Mouse (Mus musculus) adrenal gland, adult 8-10 months (tissue): ENCODE measurements at regions not wholly inside any gene's neighbourhood (a gene's known extent, or its start where the extent isn't known, plus 50 kb on each side); places are given as distances from the start of the nearest gene placed in this dataset.
A peak's percentile ranks its signal among the peaks of the same experiment; 100 is the strongest.

Experiments
- DNase-seq: peaks from one replicate; pipeline ENCODE4 v3.0.0; 2022

DNA sequence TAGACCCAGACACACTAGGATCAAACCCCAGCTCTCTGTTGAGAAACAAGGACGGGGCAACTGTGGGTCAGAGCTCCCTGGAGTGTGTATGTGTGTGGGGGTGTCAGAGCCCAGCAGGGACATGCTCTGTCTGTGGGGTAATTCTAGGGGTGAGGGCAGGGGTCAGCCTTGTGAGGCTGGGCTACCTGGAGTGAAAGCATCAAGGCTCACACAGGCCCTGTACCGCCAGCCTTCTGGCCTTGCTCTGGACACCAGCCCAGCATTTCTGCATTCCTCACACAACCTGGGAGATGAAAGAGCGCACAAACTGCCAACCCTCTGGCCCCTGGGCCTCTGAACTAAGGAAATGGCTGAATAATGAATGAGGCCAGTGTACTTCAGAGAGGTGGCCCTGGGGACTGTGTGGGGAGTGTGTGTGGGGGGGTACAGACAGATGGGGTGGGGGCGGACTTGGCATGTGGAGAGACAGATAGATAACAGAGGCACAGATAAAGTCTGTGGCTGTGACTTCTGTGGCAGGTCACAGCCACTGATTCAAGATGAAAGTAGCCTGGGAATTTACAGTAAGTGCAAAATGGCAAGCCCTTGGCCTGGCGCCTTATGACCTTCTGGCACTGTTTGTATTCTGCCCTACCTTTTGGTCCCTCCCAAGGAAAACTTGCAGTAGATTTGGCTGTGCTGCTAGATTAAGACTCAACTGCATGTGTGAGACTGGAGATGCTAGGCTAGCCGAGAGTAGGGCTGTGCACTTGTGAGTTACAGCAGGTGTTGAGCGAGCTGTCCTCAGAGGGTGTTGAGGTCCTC is 135.2 kb upstream of the 4931429L15Rik start:
- DNase-seq = peak; percentile 9

DNA sequence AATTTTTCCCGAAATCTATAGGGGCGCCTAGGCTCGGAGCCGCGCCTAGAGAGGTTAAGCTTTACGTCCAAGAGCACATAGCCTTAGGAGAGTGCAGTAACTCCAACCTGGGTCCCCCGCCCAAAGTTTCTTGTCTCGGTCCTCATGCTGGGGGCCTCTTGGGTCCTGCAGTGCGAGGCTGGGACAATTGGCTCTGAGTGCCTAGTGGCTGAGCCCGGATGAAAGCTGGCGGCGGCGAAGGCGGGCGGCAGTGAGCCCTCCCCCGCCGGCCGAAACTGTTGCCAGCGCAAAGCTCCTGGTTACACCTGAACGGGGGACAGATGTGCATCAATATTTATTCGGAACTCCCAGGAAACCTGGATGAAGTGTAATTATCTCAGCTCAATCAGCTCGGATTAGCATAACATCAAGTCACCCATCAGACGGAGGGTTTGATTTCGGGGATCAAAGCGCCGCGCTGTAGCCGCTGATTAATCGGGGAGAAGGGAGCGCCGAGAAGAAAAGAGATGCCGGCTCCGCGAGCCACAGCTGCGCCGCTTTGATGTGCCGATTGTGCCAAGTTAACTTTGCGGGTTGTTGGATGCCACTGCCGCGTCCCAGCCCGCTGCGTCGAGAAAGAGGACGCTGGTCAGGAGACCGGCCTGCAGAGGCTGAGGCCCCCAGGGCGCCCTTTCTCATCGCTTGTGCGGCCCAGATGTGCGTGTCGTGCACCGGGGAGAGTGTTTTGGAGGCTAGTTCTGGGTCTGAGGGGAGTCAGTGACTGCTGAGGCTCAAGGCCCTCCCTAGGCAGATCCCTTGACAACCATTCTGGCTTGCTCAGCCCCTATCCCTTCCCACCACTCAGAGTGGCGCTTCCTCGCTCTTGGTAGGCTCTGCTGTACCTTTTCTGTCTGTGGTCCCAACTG is 123.7 kb upstream of the 4931429L15Rik start:
- DNase-seq = no peak

DNA sequence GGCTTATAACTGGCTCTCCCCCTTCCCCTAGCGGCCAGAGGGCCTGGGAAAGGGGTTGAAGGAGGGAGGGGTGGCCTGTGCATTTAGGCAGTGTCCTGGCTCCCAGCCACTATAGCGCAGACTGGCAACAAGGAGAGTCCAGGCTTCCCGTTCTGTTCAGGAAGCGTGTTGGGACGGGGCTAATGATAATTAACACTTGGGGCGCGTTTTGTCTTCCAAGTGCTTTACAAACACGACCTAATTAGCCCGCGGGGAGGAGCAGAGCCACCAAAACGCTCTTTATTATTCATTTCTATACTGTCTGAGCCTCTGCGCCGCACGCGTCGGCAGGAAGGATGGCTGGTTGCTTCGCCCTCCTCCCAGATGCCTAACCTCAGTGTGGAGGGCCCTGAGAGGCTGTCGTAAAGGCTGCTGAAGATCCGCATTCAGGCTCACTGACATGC is 123.0 kb upstream of the 4931429L15Rik start:
- DNase-seq = no peak

DNA sequence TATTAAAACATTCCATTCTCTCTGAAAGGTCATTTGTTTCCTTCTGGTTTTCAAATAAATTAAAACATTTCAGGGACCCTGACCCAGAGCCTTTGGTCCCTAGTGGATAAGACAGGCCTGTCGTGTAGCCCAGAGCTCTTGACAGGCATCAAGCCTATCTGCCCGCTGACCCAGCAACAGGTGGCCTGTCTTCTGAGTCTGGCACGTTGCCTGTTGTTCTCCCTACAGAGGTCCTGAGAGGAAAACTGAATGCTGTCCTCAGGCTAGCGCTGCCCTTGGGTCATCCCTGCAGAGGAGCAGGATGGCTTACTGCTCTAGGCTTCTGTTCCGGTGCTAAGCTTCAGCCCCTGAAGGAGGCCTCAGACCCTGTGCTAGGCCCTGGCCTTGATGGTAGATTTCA is 120.4 kb upstream of the 4931429L15Rik start:
- DNase-seq = no peak

DNA sequence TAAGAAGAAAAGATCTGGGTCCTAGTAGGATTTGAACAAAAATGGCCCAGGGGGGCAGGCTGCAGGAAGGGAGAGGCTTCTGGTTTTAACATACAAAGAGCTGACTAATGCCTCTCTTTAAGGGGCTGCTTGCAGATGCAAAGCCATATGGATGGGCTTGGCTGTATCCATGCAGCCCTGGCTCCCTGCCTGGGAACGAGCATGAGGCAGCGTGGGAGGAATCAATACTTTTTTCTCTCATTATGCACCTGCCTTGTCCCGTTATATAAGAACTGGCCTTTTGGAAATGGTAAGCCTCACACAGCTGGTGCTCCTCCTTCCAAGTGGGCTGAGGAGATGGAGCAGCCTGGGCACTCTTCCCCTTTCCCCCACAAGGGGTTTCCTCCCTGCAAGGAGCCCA is 114.9 kb upstream of the 4931429L15Rik start:
- no peak for DNase-seq

DNA sequence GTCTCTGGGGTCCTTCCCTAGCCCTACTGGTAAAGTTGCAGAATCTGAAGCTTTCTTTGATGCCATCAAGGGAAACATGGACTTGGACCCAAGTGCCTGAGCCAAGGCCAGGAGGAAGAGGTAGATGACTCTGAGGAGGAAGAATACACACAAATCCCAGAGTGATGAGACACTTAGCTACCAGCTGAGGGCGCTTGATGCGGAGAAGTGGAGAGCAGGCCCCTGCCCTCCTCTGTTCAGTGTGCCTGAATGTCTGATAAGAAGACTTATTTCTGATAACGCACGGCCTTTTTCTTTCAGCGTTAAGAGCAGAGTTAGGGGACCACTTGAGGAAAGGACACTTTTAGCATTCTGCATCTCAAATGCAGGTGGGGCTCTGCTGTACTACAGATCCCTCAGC is 113.9 kb upstream of the 4931429L15Rik start:
- DNase-seq = no peak

DNA sequence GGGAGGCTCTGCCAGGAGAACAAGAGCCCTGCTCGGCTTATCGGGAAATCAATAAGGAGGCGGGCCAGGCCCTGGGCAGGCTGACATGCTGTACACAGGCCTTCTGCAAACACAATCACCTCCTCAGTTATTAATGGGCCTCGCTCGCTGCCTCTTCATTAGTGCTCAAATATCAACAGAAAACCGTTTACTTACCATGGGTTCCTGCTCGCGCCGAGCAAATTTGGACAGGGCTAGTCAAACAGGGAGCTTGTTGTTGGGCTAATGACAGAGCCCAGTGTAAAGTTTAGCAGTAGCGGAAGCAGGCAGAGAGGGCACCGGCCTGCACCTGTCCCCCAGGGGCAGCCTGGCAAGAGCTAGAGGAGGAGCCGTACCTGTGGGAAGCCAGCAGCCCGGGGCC is 111.3 kb upstream of the 4931429L15Rik start:
- DNase-seq = no peak

DNA sequence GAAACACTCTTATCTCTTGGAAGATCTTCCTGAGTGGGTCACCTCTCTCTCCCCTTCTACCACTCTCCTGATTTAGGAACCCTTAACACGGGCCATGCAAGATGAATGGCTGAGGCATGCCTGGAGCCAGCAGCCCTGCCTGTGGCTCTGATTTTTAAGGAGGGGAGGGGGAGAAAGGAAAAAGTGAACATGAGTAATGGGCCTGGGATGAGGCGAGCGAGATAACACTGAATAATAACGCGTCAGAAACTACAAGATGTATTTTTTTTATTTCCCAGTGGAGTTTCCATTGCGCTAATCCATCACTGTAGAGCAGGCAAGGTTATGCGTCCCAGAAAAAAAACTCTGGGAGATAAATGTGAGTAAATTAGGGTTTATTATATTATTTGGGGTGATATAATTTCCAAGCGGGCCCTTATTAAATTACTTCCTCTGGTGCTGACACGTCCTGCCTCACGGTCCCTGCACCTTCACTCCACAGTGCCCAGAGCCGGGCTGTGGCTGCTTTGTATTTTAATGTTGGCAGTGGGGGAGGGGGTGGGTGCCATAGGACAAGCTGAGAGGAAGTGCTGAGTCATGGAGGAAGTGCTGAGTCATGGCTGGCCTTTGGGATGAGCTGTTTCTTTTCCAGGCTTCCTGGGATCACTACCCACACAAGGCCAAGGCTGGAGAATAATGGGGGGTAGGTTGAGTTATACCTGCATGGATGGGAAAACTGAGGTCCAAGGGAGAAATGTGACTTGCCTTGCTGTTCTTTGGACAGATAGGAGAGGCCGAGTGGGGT is 103.6 kb upstream of the 4931429L15Rik start:
- DNase-seq = peak; percentile 17

DNA sequence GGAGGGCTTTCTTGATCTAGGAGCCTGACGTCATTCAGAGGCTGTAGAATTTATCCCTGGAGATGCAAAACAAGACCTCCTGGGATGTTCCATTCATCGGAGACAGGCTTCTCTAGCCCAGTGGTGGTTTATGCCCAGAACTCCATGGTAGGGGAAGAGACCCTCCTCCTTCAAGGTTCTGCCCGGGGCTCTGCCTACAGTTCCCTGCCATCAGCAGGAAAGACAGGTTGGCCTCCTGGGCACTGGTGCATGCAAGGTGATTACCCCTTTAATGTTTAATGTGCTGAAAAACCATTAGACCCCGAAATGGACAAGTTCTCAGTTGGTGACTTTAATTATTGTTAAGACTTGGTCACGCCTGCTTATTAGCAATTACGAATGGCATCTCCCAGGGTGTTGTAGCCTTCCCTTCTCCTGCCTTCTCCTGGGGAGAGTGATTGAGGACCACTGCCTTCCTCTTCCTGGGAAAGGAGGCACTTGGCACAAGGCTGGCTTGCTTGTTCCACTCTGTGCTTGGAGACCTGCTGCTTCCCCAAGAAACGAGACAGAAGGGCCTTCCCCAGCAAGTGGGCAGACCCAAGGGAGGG is 102.0 kb upstream of the 4931429L15Rik start:
- DNase-seq = no peak

DNA sequence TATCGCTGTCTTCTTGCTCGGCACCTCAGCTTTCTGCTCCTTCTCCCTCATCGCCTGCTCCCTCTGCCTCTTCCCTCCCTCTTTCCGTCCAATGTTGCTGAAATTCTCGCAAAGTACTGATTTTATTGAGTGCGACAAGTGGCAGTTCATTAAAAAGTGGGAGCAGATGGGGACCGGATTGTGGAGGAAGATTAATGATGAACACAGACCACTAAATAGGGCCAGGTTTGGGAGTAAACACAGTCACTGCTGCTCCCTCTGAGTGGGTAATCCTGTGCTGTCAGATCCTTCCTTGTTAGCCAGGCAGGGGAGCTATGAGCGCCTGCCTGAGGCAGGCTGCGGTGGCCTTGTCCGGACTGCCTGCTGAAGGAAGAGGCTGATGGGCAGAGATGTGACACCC is 91.9 kb upstream of the 4931429L15Rik start:
- DNase-seq = no peak

DNA sequence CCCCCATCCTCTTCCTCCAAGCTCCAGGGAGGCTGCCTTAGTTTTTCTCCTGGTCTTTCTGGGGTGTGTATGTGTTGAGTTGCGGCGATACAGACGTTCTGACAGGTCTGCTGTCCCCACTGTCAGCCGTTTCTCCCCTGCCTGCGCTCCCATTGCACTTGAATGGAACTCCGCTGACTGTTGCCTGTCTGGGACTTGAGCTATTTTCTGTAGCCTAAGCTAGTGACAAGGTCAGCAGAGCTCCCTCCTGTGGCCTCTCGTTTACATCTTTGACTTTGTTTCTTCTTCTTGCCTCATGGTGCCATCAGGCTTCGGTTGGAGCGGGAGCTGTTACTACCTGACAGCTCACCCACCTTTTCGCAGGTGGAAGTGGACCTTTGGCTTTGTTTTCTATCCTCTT is 89.0 kb upstream of the 4931429L15Rik start:
- DNase-seq = no peak

DNA sequence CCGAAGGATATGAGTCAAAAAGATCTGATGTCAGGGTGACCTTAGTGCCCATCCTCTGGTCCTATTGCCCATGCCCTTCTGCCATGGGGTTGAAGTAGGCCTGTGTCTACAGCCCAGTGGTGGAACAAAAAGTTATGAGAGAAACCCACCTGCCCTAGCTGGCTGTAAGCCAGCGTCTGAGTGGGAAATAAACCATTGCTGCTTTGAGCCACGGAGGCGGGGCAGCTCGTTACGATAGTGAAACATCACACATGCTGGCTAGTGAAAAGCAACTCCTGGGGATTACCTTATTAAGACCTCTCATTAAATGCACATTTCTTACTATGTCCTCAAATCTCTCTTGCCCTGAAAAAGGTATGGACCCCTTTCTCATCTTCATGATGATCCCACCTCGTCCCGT is 86.8 kb upstream of the 4931429L15Rik start:
- no peak for DNase-seq

DNA sequence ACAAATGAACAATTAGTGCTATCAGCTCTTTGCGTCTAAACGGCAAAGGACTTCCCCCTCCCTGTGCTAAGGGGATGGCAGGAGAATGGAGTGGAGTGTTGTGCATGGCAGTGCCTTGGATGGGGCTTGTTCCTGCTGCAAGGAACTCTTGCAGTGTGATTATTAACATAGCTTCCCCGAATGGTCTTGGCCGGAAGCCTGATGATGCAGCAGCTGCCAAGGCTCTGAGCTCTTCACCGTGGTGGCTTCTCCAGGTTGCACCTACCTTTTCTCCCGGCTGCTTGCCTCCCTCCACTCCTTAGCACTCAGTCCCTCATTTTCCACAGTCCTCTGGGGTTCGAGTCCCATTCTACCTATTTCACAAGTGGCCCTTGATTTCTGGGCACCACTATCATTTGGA is 76.8 kb upstream of the 4931429L15Rik start:
- no peak for DNase-seq

DNA sequence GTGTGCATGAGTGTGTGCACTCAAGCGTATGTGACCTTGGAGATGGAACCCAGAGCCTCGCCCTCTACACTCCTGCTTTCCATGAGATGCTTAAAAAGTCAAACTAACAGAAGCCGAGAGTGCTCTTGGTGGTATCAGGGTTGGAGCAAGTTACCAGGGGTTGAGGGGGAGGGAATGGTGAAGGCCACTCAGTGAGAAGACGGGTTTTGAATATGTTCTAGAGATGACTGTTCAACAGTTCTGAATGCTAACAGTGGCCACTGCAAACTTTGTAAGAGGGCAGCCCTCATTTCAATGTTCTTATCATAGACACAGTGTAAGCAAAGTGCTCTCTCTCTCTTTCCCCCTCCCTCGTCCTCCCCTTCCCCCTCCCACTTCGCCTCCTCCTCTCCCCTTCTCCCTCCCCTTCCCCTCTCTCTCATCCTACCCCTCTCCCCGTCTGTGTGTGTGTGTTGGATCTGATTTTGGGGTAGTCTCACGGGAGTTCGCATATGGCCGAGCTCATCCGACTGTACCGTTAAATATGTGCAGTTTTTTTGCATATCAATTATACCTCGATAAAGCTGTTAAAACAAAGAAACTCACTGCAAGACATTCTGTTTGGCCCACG is 75.5 kb upstream of the 4931429L15Rik start:
- DNase-seq = no peak

DNA sequence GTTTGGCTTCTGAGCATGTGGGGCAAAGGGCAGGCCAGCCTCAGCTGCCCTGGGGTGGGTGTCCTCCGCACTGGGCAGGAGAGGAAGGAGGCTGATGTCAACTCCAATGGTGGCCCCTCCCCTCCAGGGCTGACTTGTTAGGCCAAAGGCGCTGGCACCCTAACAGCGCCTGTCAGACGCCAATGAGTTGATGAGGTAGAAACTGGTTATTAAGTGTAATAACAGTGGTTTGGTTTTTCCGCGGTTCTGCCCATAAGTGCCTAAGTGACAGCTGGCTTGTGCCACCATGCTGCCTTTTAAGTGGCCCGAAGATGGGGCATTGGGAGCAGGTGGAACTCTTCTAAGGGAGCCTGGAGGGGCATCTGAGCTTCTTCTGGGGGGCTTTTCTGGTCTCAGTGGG is 74.5 kb upstream of the 4931429L15Rik start:
- no peak for DNase-seq

DNA sequence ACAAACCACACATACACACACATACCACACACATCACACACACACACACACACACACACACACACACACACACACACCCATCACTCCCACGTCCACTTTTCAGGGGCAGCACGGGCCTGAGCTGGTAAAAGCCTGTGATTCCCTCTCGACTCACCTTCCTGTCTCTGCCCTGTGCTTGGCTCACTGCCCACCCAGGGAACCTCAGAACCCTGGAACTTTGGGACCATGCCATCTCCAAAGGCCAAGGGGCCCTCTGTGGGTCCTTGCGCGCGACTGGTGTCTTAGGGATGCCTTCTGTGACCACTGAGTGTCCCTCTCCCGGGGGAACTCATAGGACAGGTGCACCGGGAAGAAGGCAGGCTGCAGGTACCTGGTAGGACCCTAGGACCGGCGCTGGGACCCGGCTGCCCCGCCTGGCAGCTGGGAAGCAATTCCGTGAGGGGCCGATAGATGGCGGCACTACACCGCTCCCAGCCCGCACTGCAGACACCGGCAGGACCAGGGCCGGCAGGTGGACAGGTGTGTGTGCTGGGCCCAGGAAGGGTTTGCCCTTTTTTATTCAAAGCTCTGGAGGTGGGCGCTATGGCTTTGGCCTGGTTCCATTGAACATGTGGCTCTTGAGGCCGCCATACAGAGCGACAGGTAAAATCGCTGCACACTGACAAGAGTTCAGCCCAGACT is 73.0 kb upstream of the 4931429L15Rik start:
- DNase-seq = no peak

DNA sequence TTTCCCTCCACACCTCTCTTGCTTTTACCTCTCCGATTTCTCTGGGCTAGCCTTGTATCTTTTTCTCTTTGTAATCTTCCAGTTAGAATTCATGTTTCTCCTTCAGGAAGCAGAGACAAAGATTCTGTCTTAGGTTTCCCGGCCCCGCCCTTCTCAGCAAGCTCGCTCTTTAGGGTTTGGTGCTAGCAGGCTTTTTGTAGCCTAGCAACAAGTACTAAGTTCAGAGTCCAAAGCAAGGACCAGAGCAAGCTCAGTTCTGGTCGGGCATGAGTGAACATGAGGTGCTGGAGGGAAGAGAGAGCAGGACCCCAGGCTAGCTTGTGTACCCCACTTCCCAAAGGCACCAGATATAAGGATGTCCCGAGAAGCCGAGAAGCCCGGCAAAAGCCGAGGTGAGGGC is 70.0 kb upstream of the 4931429L15Rik start:
- no peak for DNase-seq

DNA sequence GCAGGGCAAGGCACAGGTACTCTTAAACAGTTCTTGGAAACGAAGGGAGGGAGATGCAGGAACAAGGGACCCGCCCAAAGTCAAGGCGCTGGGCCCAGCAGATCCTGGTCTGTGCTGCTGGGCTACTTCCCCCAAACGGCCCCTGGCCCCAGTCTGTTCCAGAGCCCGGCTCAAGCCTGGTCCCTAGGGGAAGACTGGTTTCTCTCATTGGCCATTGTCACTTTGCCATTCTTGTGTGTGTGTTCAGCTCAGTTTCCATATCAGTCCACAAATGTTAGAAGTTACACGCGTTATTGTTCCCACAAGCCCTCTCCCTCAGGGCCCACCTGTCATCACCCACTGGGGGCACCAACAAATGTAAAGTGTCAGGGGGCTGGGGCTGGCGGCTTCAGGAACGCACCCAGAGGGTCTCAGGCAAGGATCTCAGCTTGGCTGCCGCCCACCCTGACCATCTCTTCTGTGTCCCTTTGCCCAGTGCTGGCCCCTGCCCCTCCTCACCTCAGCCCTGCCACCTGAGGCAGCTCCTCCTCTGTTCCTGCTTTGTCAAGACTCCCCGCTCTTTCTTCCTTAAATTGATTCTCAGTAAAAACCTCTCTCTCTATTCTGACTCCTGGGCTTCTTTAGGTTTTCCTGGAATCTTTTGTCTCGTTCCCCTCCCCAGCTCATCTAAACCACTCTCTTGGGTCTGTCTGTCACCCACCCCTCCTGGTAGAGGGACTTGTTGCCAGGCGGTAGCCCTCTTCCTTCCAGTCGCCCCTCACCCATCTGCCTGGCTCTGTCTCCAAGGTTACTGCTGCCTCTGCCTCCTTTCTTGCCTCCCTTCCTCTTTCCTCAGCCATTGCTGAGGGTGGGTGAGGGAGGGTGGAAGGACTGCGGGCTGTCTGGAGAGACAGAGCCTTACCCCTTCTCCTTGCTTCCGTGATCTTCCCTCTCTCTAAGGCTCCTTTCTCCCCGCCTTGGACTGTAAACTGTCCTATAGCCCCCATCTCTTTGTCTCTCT is 69.2 kb upstream of the 4931429L15Rik start:
- DNase-seq = no peak

DNA sequence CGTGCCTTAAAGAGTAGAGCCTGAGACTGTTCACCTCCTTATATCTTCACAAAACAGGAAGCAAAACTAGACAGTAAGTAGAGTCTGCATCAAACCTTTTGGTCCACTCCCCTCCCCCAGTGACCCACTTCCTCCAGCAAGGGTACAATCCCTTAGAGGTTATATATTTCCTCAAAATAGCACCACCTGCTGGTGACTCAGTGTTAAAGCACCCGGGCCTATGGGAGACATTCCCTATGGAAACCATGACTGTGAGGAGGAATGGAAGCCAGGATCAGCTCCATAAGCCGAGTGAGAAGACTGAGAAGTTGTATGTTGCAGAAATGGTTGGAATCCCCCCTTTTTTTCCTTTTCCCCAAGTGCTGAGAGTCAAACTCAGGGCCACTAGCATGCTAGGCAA is 66.5 kb upstream of the 4931429L15Rik start:
- no peak for DNase-seq

DNA sequence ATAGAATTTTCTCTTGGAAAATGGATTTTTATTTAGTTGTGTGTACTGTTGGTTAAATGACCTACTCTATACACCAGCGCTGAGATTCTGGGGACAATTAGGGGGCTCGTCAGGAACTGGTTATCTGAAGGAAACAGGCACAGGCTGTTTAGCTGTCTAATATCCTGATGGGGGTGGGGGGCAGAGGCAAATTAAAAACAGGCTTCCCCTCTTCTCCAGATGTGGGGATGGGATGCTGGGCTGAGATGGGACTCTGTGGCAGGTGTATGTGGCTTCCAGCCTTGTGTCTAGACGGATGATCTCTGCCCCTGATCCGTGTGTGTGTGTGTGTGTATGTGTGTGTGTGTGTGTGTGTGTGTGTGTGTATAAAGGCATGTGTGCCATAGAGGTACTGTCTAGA is 61.6 kb upstream of the 4931429L15Rik start:
- no peak for DNase-seq
